Mouse (Mus musculus) left cerebral cortex, adult 2 months (tissue): ENCODE measurements at regions not wholly inside any gene's neighbourhood (a gene's known extent, or its start where the extent isn't known, plus 50 kb on each side); places are given as distances from the start of the nearest gene placed in this dataset.

Experiments
- DNase-seq, 2 experiments: peaks; one replicate each; pipeline ENCODE4 v3.0.0; 2021 to 2022; ENCODE audit warnings: low spot score in 2 of 2, mixed read lengths in 1 of 2; ENCODE audit errors: extremely low spot score in 1 of 2
- H3K27ac ChIP-seq: fragments of 200-600 bp; 2 replicates; pipeline ENCODE4 v1.8.1; 2022
- H3K4me3 ChIP-seq: fragments of 200-600 bp; 2 replicates; pipeline ENCODE4 v1.8.1; 2022
- CTCF ChIP-seq: fragments of 200-600 bp; IDR thresholded peaks from 2 replicates; pipeline ENCODE4 v1.8.1; 2022; ENCODE audit warnings: antibody characterized with exemption, mild to moderate bottlenecking, moderate library complexity
- intact Hi-C: fragments of 180-260 bp; cut with DNase I; formaldehyde crosslinking; loops from one replicate; pipeline ENCODE4 v1.15.1; 2025

GRCm38 (mm10) chr4:105451871-105452270 is 294.7 kb downstream of the Plpp3 start:
- no peak for DNase-seq
- Histone ChIP-seq H3K4me3 (no peak overlapping the region), H3K27ac (no peak overlapping the region)
- intact Hi-C loops = no loop called here
- TF ChIP-seq CTCF = no peak

- intact Hi-C loops = no loop called here
- Histone ChIP-seq H3K27ac (no peak overlapping the region), H3K4me3 (no peak overlapping the region)
- DNase-seq = no peak
- no peak for TF ChIP-seq CTCF
Measured at GRCm38 (mm10) chr4:105456955-105457621, 299.9 kb downstream of the Plpp3 start.

GRCm38 (mm10) chr4:105459991-105460688 is 303.0 kb downstream of the Plpp3 start:
- DNase-seq = no peak
- no peak overlapping the region for H3K4me3 ChIP-seq

GRCm38 (mm10) chr4:105460689-105461005 is 303.5 kb downstream of the Plpp3 start:
- no peak for TF ChIP-seq CTCF
- DNase-seq = no peak
- H3K27ac ChIP-seq = no peak overlapping the region
- intact Hi-C loops = no loop called here
- no peak overlapping the region for H3K4me3 ChIP-seq

More at GRCm38 (mm10) chr4:105459991-105460688, 303.0 kb downstream of the Plpp3 start:
- H3K27ac ChIP-seq = no peak overlapping the region
- no peak for TF ChIP-seq CTCF
- intact Hi-C loops = no loop called here

GRCm38 (mm10) chr4:105467811-105468210 is 310.7 kb downstream of the Plpp3 start:
- no peak for DNase-seq
- intact Hi-C loops = no loop called here

GRCm38 (mm10) chr4:105469300-105469821 is 312.2 kb downstream of the Plpp3 start:
- intact Hi-C loops = no loop called here
- H3K4me3 ChIP-seq = no peak overlapping the region
- DNase-seq = no peak
- no peak overlapping the region for H3K27ac ChIP-seq
- no peak for TF ChIP-seq CTCF

More at GRCm38 (mm10) chr4:105467811-105468210, 310.7 kb downstream of the Plpp3 start:
- Histone ChIP-seq H3K4me3 (no peak overlapping the region), H3K27ac (no peak overlapping the region)
- no peak for TF ChIP-seq CTCF

- H3K4me3 ChIP-seq = no peak overlapping the region
- TF ChIP-seq CTCF = no peak; the same call in 1 of the 2 replicates
- intact Hi-C loops = no loop called here
- DNase-seq = peak; percentile 10 to 25
- no peak overlapping the region for H3K27ac ChIP-seq
Measured at GRCm38 (mm10) chr4:105474765-105475560, 314.7 kb upstream of the Gm12728 start.

GRCm38 (mm10) chr4:105476332-105476731 is 313.3 kb upstream of the Gm12728 start:
- no peak for DNase-seq
- intact Hi-C loops = no loop called here
- no peak for TF ChIP-seq CTCF
- Histone ChIP-seq H3K4me3 (no peak overlapping the region), H3K27ac (no peak overlapping the region)

GRCm38 (mm10) chr4:105486376-105486775 is 303.3 kb upstream of the Gm12728 start:
- no peak for TF ChIP-seq CTCF
- no peak overlapping the region for H3K27ac ChIP-seq
- intact Hi-C loops = no loop called here
- DNase-seq = no peak
- H3K4me3 ChIP-seq = no peak overlapping the region

GRCm38 (mm10) chr4:105496176-105496575 is 293.5 kb upstream of the Gm12728 start:
- intact Hi-C loops = no loop called here
- no peak for TF ChIP-seq CTCF

GRCm38 (mm10) chr4:105506190-105506589 is 283.5 kb upstream of the Gm12728 start:
- TF ChIP-seq CTCF = no peak
- no peak for DNase-seq
- no peak overlapping the region for H3K4me3 ChIP-seq
- H3K27ac ChIP-seq = no peak overlapping the region
- intact Hi-C loops = no loop called here

More at GRCm38 (mm10) chr4:105496176-105496575, 293.5 kb upstream of the Gm12728 start:
- no peak for DNase-seq
- Histone ChIP-seq H3K27ac (no peak overlapping the region), H3K4me3 (no peak overlapping the region)

- no peak for DNase-seq
- Histone ChIP-seq H3K27ac (no peak overlapping the region), H3K4me3 (no peak overlapping the region)
- intact Hi-C loops = no loop called here
- TF ChIP-seq CTCF = no peak
Measured at GRCm38 (mm10) chr4:105507221-105507620, 282.4 kb upstream of the Gm12728 start.
